Mouse (Mus musculus) G1E-ER4 (cell line): Measurements from ENCODE around the gene Morc2a. TPM values are rescaled to one million over a fixed set of nuclear protein-coding genes. Genes with fewer than 3 reads are reported as not detected.

ENCODE experiments used
- GATA1 ChIP-seq: IDR thresholded peaks from one replicate; pipeline ENCODE4 v1.8.0; 2012; ENCODE audit warnings: low read length, inconsistent platforms
- polyA plus RNA-seq: library from polyadenylated mRNA; stranded (reverse); fragments of >175 nt; gene quantifications from 2 replicates; pipeline ENCODE4 v1.2.3, GENCODE M21; 2012

Gene Morc2a
- 0.23 and 0.37 TPM in 2 replicates for polyA plus RNA-seq

DNA sequence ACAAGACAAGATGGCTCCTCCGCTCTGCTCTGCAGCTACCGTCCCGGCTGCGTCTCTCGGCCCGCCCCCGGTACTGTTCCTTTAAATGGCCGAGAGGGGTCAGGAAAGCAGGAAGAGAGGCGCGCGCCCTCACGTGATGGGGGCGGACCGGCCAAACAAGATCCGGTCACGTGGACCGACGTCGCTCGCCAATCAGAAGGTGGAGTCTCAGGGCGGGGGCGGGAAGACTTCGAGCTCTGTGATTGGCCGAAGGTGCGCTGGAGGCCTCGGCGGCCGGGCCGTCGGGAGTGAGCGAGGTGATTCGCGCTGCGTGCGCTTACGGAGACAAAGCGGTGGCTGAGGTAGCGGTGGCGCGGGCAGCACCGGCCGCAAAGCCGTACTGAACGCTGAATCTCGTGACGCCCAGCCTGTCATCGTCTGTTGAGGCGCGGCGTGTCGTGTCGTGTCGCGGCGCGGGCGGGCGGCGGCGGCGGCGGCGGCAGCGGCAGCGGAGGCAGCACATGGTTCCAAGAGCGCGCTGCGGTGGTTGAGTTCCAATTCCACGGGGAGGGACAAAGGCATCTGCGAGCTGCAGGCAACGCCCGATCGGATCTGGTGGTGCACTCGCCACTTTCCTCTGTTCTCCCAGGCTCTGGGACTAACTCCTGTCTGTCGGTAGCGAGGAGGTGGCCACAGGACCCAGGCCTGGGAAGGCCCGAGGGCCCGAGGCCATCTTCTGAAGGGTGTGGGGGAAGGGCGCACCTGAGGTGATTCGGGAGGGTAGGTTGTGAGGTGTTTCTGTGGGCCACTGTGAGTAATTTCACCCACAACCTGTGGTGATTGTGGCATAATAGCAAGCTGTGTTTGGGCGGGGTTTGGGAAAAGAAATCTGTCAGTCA, at the start of gene Morc2a:
Gene Morc2a (plus strand): TSS at position 228 of the 878 bp plus-strand sequence.
- TF ChIP-seq GATA1: no peak

DNA sequence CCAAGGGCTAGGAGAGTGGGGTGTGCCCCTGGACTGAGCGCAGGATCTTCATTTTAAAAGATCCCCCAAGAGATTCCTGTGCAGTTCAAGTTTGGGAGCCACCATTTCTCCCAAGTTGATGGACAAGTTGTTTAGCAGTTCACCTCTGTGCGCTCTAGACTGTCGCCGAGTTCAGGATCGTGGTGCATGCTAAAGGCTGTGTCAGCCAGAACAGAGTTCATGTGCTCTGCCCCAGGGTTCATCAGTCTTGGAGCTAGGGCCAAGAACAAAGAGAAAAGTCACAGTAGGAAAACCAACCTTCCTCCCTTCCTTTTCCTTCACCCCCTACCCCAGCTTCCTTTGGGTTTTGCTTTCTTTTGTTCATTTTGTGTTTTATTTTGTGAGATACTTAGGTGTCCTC, 42.5 kb upstream of the Morc2a start:
- TF ChIP-seq GATA1: no peak

DNA sequence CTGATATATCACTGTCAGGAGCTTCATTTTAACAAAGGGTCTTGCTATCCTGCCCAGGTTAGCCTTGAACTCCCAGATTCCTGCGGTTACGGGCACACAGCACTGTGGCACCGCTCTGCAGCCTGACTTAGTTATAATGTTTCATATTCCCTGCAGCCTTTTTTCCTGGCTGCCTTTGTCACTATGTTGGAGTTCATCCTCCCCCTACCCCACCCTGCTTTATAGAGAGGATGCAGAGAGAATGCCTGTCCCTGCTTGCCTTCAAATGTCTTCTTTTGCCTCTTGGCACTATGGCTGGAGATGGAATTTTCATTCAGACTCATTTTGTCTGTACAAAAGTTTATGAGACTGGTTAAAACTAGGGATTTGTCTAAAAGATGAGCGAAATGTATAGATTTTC, 33.4 kb upstream of the Morc2a start:
- TF ChIP-seq GATA1: no peak

DNA sequence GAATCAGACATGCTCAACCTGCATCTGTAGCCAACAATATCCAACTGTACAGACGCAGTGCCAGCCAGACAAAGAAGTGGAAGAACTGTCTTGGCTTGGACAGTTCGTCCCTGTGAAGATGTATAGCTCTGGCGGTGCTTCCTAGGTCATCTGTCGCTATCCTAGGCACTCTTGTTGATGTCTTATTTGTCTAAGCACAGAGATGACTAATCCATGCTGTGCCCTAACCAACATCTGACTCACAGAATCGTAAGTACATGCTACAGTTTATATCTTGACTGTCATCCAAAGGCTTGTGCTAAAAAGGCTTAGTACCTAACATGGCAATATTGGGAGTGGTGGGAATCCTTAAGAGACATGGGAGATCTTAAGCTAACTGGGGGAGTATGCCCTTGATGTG, 26.2 kb upstream of the Morc2a start:
- TF ChIP-seq GATA1: no peak

DNA sequence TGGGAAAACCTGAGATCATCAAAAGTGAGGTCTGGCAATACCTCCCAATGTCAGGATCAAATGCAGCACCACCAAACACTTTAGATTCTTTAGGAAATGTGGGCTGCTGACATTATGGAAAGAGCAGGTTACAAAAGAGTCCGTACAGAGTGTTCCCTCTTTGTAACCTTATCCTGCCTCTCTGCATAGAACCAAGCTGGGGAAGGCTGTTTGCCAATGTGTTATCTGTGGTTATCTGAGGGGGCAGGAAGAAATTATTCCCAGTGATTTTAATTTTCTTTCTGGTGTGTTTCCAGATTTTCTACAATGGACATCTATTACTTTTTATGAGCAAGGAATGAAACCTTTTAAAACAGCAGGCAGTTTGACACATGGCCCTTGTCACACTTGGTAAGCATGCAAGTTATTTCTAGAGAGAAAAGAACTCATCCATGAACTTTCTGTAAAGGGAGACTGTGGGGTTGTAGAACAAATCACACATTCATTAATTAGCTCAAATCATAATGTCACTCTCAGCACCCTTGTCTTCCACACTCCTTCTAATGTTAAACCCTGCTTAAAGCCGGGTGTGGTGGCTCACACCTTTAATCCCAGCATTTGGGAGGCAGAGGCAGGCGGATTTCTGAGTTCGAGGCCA, 24.5 kb upstream of the Morc2a start:
- TF ChIP-seq GATA1: no peak

DNA sequence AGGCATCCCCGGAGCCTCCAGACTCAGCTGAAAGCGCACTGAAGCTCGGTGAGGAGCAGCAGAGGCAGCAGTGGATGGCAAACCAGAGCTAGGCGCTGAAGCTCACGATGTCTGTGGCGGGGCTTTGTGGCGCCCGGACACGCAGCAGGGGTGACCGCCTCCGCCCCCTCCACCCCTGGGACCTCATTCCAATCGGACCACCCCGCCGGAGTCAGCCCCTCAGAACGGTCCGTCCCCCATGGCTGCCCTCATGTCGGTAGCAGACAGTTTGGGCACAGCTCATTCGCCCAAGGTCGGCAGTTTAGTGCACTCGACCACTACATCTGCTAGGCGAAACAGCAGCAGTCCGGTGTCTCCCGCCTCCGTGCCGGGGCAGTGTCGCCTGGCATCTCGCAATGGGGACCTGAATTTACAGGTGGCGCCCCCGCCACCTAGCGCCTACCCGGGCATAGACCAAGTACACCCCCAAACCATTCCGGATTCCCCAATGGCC, 19.9 kb upstream of the Morc2a start:
- TF ChIP-seq GATA1: no peak

DNA sequence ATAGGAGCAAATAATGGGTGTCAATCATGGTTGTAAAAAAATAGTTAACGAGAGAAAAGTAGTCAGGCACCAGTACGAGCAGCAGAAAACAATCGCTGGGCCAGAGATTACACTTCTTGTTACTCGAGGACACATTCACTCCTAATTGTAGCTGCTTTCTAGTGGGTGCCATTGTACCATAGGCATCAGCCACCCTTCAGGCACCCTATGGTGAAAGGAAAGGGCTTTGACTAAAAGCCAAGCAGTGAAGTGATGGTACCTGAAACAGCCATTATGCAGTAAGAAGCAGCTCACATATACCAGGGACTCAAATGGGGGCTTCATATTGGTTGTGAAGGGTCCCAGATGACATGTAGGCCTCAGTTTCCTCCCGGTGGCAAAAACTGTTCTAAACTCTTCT, 1.3 kb upstream of the Morc2a start:
- TF ChIP-seq GATA1: no peak

DNA sequence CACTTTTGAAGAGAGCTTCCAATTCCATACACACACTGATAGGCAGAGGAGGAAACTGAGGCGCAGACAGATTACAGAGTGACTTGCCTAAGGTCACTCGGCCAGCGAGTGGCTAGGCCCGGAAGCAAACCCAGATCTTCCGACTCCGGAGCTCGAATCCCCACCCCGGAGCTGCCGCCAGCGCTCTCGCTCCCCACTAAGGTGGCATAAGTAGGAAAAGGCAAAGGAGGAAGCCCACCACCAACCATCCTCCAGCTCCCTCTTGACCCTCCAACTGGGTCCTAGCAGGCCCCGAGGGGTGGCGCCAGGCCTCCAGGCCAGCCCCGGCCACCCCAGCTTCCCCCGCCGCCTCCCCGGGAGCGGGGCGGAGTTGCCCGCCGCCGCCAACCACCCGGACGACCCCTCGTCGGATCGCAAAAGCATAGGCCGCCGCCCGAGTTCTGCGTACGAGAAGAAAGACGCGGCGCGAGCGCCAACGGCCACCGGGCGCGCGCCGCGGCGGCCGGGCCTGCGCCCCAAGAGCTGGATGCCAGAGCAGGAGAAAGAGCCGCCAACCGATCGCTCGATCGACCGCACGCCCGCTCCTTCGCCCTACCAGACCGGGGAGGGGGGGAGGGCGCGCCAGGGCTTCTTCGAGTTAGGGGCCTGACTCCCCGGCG, 557 bp upstream of the Morc2a start:
- no peak for TF ChIP-seq GATA1

DNA sequence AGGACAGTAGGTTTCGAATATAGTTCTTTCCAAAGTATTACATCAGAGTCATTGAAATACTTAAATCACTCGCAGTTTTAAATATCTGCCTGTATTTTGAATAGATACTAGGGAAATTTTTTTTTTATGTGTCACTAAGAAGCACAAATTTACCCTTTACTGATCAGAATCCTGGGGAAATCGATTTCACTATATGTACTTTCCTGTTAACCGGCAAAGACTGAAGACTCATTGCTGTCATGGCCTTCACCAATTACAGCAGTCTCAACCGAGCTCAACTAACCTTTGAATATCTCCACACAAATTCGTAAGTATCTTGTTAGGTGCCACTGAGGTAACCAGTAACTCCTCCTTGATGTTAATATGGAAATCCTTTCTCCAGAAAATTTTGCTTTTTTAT, 1.1 kb downstream of the Morc2a start:
- TF ChIP-seq GATA1: no peak

DNA sequence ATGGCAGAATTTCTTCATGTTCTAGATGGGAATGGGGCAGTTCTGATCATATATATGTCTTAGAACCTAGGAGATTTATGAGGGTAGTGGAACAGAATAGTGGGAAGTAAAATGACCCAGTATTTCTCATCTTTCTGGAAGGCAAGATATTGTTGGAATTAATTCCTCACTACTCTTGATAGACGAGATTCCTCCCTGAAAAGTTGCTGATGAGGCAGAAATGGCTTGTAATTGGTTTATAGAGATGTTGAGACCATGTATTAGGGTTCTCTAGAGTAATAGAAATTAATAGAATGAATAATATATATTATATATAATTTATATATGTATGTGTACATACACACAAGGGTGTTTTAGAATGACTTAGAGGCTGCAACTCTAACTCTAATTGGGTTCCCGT, 13.0 kb downstream of the Morc2a start:
- no peak for TF ChIP-seq GATA1

DNA sequence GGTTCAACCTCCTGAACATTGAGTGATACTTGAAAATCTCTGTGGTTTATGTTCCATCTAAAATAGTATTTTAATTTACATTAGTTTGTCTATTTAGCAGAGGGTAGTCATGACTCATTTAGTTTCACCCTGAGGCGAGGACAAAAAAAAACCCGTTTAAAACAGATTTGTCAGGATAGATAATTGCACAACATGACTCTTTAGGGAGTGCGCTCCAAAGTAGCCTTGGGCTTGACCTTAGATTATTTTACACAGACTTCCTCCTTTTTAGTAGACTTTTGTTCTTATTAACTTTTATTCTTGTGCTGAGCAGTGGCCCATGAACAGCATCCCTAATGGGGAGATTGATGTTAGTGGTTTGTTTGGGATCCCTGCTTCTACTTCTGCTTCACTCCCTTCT, 18.5 kb downstream of the Morc2a start:
- TF ChIP-seq GATA1: no peak

DNA sequence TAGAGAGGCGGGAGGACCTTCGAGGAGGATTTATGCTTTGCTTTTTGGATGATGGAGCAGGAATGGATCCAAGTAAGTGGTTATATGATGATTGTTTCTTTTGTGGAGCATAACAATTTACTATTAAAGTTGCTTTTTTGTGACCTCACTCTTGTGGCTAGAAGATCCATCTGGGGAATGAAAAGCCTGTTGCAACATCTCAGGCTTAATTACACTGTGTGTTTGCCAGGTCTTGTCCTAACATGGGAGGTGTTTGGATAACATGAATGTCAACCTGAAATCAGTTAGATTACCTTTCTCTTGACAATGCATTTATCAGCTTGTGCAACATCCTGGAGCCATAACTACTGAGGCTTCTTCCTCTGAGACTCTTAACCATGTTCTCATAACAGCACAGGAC, 19.8 kb downstream of the Morc2a start:
- no peak for TF ChIP-seq GATA1

DNA sequence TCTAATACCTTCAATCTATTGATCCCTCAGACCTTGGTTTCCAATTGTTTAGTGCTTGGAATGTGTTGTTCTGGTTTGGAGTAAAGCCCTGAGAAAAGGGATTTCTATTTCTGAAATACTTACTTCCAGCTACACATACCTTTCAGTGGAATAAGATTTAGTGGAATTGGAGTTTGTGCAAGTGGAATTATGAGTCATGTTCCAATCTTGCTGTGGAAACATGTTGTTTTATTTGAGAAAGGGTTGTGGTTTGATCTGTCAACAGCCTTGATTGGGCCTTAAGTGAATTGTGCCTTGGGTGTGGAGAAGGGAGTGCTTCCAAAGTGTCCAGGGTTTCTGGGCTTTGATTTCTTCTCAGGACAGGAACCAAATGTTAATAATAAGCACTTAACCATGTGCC, 20.9 kb downstream of the Morc2a start:
- no peak for TF ChIP-seq GATA1

DNA sequence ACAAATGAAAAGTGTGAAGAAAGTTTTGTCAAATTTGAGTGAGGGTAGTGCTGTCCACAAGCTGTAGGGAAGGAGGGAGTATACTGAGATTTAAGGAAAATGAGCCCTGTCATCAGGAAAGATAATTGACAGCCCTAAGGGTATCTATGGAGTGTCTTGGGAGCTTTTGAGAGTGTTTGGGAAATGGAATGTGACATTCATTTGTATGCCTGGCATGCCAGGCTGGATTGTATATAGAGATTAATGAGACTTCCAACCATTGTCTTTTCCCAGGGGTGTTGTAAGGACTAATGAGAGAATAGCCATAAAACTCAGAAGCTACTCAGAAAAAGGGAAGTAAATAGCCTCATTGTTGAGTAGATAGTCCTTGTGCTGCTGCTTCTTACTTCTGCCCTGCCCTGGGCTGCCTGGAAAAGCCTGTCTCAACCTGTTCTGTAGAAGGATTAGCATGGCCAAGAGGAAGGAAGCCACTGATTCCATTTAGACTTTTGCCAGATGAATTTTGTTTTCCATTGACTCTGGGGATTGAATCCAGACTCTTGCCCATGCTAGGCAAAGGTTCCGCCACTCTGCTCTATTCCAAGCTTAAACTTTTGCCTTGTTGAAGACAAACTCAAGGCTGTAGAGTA, 22.1 kb downstream of the Morc2a start:
- no peak for TF ChIP-seq GATA1

DNA sequence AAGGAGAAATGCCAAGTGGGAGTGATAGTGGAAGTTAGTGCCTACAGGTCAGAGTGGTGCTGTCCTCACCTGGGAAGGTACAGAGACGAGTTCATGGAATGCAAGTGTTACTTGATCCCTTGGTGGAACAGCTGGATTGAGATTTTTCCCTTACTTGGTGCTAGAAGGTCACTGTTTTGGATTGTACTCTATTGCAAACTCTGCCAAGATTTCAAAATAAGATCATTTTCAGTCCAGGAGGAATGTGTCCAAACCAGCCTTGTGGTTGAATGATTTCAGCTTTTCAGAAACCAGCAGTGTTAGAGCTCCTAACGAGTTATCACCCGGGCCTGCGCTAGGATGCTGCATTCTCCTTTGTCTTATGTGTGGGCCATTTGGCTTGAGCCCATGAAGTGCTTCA, 25.6 kb downstream of the Morc2a start:
- no peak for TF ChIP-seq GATA1

DNA sequence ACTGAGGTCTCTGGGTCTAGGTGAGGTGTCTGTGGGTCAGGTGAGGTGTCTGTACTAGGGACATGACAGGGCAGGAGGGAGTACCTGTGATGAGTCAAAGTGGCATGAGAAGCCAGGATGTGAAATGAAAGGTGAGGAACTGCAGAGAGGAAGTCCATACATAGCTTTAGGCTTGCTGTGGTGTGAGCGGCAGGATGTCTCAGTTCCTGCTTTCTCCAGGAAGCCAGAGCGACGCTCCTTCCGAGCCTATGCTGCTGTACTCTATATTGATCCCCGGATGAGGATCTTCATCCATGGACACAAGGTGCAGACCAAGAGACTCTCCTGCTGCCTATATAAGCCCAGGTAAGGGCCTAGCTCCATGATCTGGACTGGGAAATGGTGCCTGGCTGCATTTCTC, 27.4 kb downstream of the Morc2a start:
- no peak for TF ChIP-seq GATA1
